Mouse (Mus musculus): ENCODE measurements around the gene Clca3b. TPM values are rescaled to one million over a fixed set of nuclear protein-coding genes. Genes with fewer than 3 reads are reported as not detected.
A peak's percentile ranks its signal among the peaks of the same experiment; 100 is the strongest.
"Not testable (repeated sequence)": the region's sequence is repeated elsewhere in the genome, so short reads cannot be mapped to it uniquely, and the experiment has no call there.

Clca3b gene
- polyA plus RNA-seq, 1 experiment from 2014 or later: not detected

- peak; percentile 68 for ATAC-seq (replicated peaks)
- H3K4me1 ChIP-seq; H3K4me2 ChIP-seq (replicated peaks); H3K27ac ChIP-seq (replicated peaks); H3K27me3 ChIP-seq; H3K4me3 ChIP-seq; H3K9me3 ChIP-seq; H3K36me3 ChIP-seq; H3K9ac ChIP-seq (replicated peaks): not testable (repeated sequence)
- 43% methylated on average over 15 of the region's 17 CpGs for WGBS
These were observed 40.8 kb downstream of the Clca3b start for GRCm38 (mm10) chr3:144808153-144808925.

- not testable (repeated sequence) for H3K9ac ChIP-seq (replicated peaks); H3K4me2 ChIP-seq (replicated peaks); H3K4me1 ChIP-seq; H3K27me3 ChIP-seq; H3K36me3 ChIP-seq; H3K9me3 ChIP-seq; ATAC-seq (replicated peaks); H3K4me3 ChIP-seq; H3K27ac ChIP-seq (replicated peaks)
- WGBS: 34% methylated on average over 2 of the region's 2 CpGs
These were observed 42.5 kb downstream of the Clca3b start for GRCm38 (mm10) chr3:144806626-144807025.

GRCm38 (mm10) chr3:144801861-144802260, 47.3 kb downstream of the Clca3b start:
- 38% methylated on average over 8 of the region's 8 CpGs for WGBS
- ATAC-seq (replicated peaks): no peak
- Histone ChIP-seq H3K9me3 (no peaks in the 10 kb centered on the region), H3K27ac (replicated peaks) (no peak overlapping the region), H3K9ac (replicated peaks) (no peak overlapping the region), H3K36me3 (no peaks in the 10 kb centered on the region), H3K4me2 (replicated peaks) (no peak overlapping the region), H3K4me3 (no peak overlapping the region), H3K4me1 (no peaks in the 10 kb centered on the region), H3K27me3 (no peaks in the 10 kb centered on the region)

GRCm38 (mm10) chr3:144785181-144786148, 63.7 kb downstream of the Clca3b start:
- H3K27ac ChIP-seq (replicated peaks): no peak overlapping the region
- H3K36me3 ChIP-seq: no peaks in the 10 kb centered on the region
- no peak overlapping the region for H3K9ac ChIP-seq (replicated peaks)
- H3K4me3 ChIP-seq: no peak overlapping the region
- H3K4me2 ChIP-seq (replicated peaks): no peak overlapping the region
- H3K27me3 ChIP-seq: no peaks in the 10 kb centered on the region
- no peak for ATAC-seq (replicated peaks)
- H3K9me3 ChIP-seq: no peaks in the 10 kb centered on the region
- 84% methylated on average over 11 of the region's 11 CpGs for WGBS
- H3K4me1 ChIP-seq: no peaks in the 10 kb centered on the region

Other genes starting within 250 kb of the Clca3b start
- 92.1 and 96.7 TPM in 2 replicates for gene Sh3glb1, start 129.0 kb downstream of the Clca3b start, polyA plus RNA-seq (2015; fragmentation: Nextera tagmentation; extraction: Ambion mirVana)
- 0.34 and 0.59 TPM in 2 replicates for gene Clca3a1, start 88.4 kb downstream of the Clca3b start, polyA plus RNA-seq (2015; fragmentation: Nextera tagmentation; extraction: Ambion mirVana)
- 0.65 TPM in 1 of 2 replicates, not detected in the other for gene Clca3a2, start 29.9 kb downstream of the Clca3b start, polyA plus RNA-seq (2015; fragmentation: Nextera tagmentation; extraction: Ambion mirVana)
- gene Clca4b, start 83.2 kb upstream of the Clca3b start, polyA plus RNA-seq (2015; fragmentation: Nextera tagmentation; extraction: Ambion mirVana): not detected in 2 replicates
- gene Clca4a, start 125.7 kb upstream of the Clca3b start, polyA plus RNA-seq (2015; fragmentation: Nextera tagmentation; extraction: Ambion mirVana): not detected in 2 replicates
- gene Clca1, start 183.4 kb upstream of the Clca3b start, polyA plus RNA-seq (2015; fragmentation: Nextera tagmentation; extraction: Ambion mirVana): not detected in 2 replicates

Data from forebrain, embryonic 15.5 days (tissue).